ENCODE assay signal across 9 mouse cellular contexts in genomic region chr2:139678275-139679140, GRCm38 (mm10). TPM values are rescaled to one million over a fixed set of nuclear protein-coding genes. Genes with fewer than 3 reads are reported as not detected.
DNase-seq lines count a peak whose midpoint lies in the region; ATAC-seq lines count a peak whose summit lies in the region.
"Had no signal": no experiment of that assay in that cellular context is flagged by ENCODE, and none has a peak within 500 bp of the region (broad histone marks: within the 10 kb centered on the region; RNA-seq: fewer than 3 reads in every experiment).

No protein-coding gene starts in this region.

- H3K9me3 ChIP-seq in hindbrain, embryonic 16.5 days (ENCODE audit: control insufficient read depth, low read length), result no peaks in the 10 kb centered on the region

- peak; percentile 72 for DNase-seq in adrenal gland, postnatal 14 days
- DNase-seq in embryo, embryonic 10 days (ENCODE audit: low spot score), result peak; percentile 83
- DNase-seq in gastrocnemius, postnatal 10 days, result peak; percentile 40
- DNase-seq in layer of hippocampus, postnatal 36 days, result peak; percentile 53 to 59
- DNase-seq in lung, postnatal 4 days, result peak; percentile 63 to 76
- DNase-seq in right cerebral cortex, postnatal 36 days (ENCODE audit: low spot score in 2 of 2), result peak; percentile 53 to 63

- ATAC-seq in hindbrain, embryonic 16.5 days, result peak; percentile 92
- ATAC-seq in monocyte, adult 5-6 weeks (replicated peaks; ENCODE audit: insufficient number of reproducible peaks, low FRiP score, low TSS enrichment, poor library complexity, severe bottlenecking), result no peak

- peak overlapping the region; percentile 81 for H3K9ac ChIP-seq in hindbrain, embryonic 16.5 days (ENCODE audit: low read depth, low read length)

- H3K4me2 ChIP-seq in hindbrain, embryonic 16.5 days (ENCODE audit: low read length), result peak overlapping the region; percentile 100

- peak overlapping the region; percentile 63 for H3K4me3 ChIP-seq in hindbrain, embryonic 16.5 days (ENCODE audit: low read length)

- peaks cover 7% of the 10 kb centered on the region for H3K27me3 ChIP-seq in hindbrain, embryonic 16.5 days (replicated peaks; ENCODE audit: control insufficient read depth, insufficient read depth, low read length)

- no peaks in the 10 kb centered on the region for H3K36me3 ChIP-seq in hindbrain, embryonic 16.5 days (ENCODE audit: control insufficient read depth, insufficient read depth, low read length)

- H3K27ac ChIP-seq in hindbrain, embryonic 16.5 days (ENCODE audit: low read depth, low read length), result peak overlapping the region; percentile 85

- H3K4me1 ChIP-seq in hindbrain, embryonic 16.5 days (ENCODE audit: control insufficient read depth, insufficient read depth, low read depth, low read length), result peaks cover 14% of the 10 kb centered on the region

- under 1% methylated on average over 66 of the region's 84 CpGs for whole genome bisulfite sequencing in hindbrain, embryonic 16.5 days

RNA-seq across cellular contexts. Expression of gene Ism1, which starts 0.5 kb away (rescaled TPM):
- total RNA-seq in adrenal gland, postnatal 14 days (2021), result 35.5 and 37.0 TPM in 2 replicates
- total RNA-seq in gastrocnemius, postnatal 10 days (2021), result 1 to 10 TPM; 1.9 to 2.0 TPM
- polyA plus RNA-seq in hindbrain, embryonic 16.5 days (2015; fragmentation: Nextera tagmentation; extraction: Ambion mirVana), result 0.79 and 1.1 TPM in 2 replicates
- 1 to 10 TPM; 4.9 to 6.0 TPM for total RNA-seq in layer of hippocampus, postnatal 36 days (2021)
- total RNA-seq in monocyte, adult 5-6 weeks (2017), result not detected in 3 replicates
- total RNA-seq: neutrophil, adult 5-6 weeks had no signal
